Mouse (Mus musculus) forebrain, embryonic 14.5 days (tissue): ENCODE data around the gene Pitpnm2. TPM values are rescaled to one million over a fixed set of nuclear protein-coding genes. Genes with fewer than 3 reads are reported as not detected.

Experiments
- ATAC-seq: fragments of 200-750 bp; cut with Nextera tagmentation; 2 replicates; pipeline ENCODE4 v1.8.0; 2017; ENCODE audit warnings: mild to moderate bottlenecking, moderate library complexity
- DNase-seq: peaks from one replicate; pipeline ENCODE4 v3.0.0-alpha.2; 2015; ENCODE audit warnings: low spot score
- H3K27ac ChIP-seq: fragments of 300-500 bp; sonication (generic); 2 replicates; pipeline ENCODE4 v1.5.1; 2014; ENCODE audit warnings: low read depth, mild to moderate bottlenecking, control low read depth, low read length, moderate library complexity
- H3K27me3 ChIP-seq: fragments of 300-500 bp; sonication (generic); replicated peaks from 2 replicates; pipeline ENCODE4 v1.6.1; 2014; ENCODE audit warnings: low read length, control low read depth, mixed read lengths; ENCODE audit not compliant: control insufficient read depth, insufficient read depth
- H3K36me3 ChIP-seq: fragments of 300-500 bp; sonication (generic); 2 replicates; pipeline ENCODE4 v1.6.1; 2014; ENCODE audit warnings: low read length, control low read depth; ENCODE audit not compliant: control insufficient read depth, insufficient read depth
- H3K4me1 ChIP-seq: fragments of 300-500 bp; sonication (generic); 2 replicates; pipeline ENCODE4 v1.6.1; 2014; ENCODE audit warnings: antibody characterized with exemption, low read length, control low read depth; ENCODE audit not compliant: control insufficient read depth, insufficient read depth
- H3K4me2 ChIP-seq: fragments of 300-500 bp; sonication (generic); 2 replicates; pipeline ENCODE4 v1.6.1; 2014; ENCODE audit warnings: mild to moderate bottlenecking, control low read depth, low read length
- H3K4me3 ChIP-seq: fragments of 300-500 bp; sonication (generic); 2 replicates; pipeline ENCODE4 v1.5.1; 2014; ENCODE audit warnings: low read depth, low read length, control low read depth
- H3K9ac ChIP-seq: fragments of 300-500 bp; sonication (generic); 2 replicates; pipeline ENCODE4 v1.6.1; 2014; ENCODE audit warnings: mild to moderate bottlenecking, low read length, control low read depth, moderate library complexity
- H3K9me3 ChIP-seq: fragments of 300-500 bp; sonication (generic); replicated peaks from 2 replicates; pipeline ENCODE4 v1.6.1; 2016; ENCODE audit warnings: low read length, control low read depth, mixed read lengths; ENCODE audit not compliant: control insufficient read depth
- WGBS: fragments of 180-500 bp; shearing (Covaris S2); extraction: QIAGEN DNeasy Blood & Tissue Kit; methylation state at CpG from one replicate; pipeline ENCODE4 v1.1.7; 2014; 5-methylcytosine and 5-hydroxymethylcytosine counted together
- polyA plus RNA-seq: library from polyadenylated mRNA; unstranded; fragments of >200 nt; fragmentation: Nextera tagmentation; extraction: Ambion mirVana; gene quantifications from 2 replicates; pipeline ENCODE4 v1.2.1, GENCODE M21; 2014

Pitpnm2 gene
- polyA plus RNA-seq, 1 experiment from 2014 or later: 8.5 TPM

DNA sequence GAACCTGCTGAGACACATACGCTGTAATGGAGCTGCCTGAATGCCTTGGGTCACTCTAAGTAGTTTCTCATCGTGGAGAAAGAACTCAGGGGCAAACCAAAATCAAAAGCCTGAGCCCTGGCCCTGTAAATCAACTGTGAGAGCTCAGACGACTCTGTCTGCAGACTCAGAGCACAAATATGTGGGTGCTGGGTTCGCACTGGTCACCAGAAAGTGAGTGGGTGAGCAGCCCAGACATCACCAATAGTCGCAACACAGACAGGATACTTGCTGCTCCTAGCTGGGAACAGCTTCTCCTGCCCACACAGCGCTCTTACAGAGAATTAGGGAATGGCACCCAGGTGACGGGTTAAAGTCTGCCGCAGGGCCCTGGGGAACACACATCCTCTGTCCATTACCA is 4.0 kb upstream of the Pitpnm2 start:
- H3K9ac ChIP-seq: no peak overlapping the region

DNA sequence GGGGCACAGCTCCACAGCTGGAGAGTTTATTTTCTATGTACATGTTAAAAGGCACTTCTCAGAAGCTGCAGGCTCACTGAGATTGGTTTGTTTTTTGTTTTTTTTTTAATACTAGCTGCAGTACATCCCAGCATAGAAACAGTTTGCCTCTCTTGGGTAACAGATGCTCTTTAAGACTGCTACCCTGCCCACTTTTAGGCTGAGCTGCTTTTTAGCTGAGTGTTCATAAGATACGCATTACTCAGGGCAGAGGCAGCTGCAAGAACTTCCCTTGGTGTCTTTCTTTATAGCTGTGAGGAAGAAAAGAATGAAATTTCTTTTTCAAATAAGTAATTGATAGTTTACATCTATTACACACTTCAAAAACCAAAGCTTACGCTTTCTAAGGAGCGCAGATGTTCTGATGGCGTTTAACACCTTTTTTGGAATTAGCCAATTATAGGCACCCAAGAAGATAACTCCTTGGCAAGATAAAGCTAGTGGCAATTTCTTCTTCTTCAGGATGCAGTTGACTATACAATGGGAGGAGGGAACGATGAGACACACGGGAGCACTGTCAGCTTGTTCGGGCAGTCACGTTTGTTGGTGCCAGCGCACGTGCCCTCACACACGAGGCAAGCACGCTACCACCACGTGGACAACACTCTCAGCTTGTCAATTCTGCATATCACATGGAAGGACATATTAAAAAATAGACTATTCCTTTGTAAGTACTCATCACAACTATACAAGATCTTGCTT is 3.2 kb upstream of the Pitpnm2 start:
- no peaks in the 10 kb centered on the region; the same call in 1 of the 2 replicates for H3K4me1 ChIP-seq
- DNase-seq: no peak
- H3K36me3 ChIP-seq: peaks cover 35% of the 10 kb centered on the region
- no peak overlapping the region for H3K4me3 ChIP-seq
- no peak for ATAC-seq
- H3K27ac ChIP-seq: no peak overlapping the region
- no peaks in the 10 kb centered on the region for H3K9me3 ChIP-seq
- H3K27me3 ChIP-seq: no peaks in the 10 kb centered on the region
- H3K9ac ChIP-seq: no peak overlapping the region
- WGBS: 84% methylated on average over 13 of the region's 13 CpGs
- H3K4me2 ChIP-seq: no peak overlapping the region

More for the DNA sequence above, 4.0 kb upstream of the Pitpnm2 start:
- Histone ChIP-seq H3K27ac (no peak overlapping the region), H3K27me3 (no peaks in the 10 kb centered on the region), H3K4me3 (no peak overlapping the region), H3K9me3 (no peaks in the 10 kb centered on the region), H3K4me1 (no peaks in the 10 kb centered on the region), H3K4me2 (no peak overlapping the region), H3K36me3 (peaks cover 43% of the 10 kb centered on the region)
- DNase-seq (no peak), ATAC-seq (no peak)
- 85% methylated on average over 8 of the region's 8 CpGs for WGBS

DNA sequence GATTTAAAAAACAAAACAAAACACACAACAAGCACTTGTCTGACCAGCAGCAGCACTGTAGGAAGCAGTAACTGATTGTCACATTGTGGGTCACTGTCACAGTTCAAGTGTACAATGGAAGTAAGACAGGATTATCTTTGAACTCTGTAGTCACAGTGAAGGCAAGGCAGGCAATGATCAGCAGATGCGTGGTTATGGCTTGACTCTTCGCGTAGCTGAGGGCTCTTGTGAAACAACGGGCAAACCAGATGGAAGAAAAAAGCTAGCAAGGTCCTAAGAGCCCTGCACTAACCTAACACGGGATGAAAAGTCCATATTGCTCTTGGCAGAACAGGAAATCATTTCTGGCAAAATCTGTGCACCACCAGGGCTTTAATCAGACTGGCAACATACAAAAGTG is 1.5 kb upstream of the Pitpnm2 start:
- Histone ChIP-seq H3K9ac (no peak overlapping the region), H3K4me1 (no peaks in the 10 kb centered on the region; the same call in 1 of the 2 replicates), H3K9me3 (no peaks in the 10 kb centered on the region), H3K4me3 (no peak overlapping the region), H3K36me3 (peaks cover 19% of the 10 kb centered on the region), H3K27me3 (no peaks in the 10 kb centered on the region), H3K27ac (no peak overlapping the region), H3K4me2 (no peak overlapping the region)
- no peak for ATAC-seq
- 85% methylated on average over 5 of the region's 5 CpGs for WGBS
- no peak for DNase-seq

DNA sequence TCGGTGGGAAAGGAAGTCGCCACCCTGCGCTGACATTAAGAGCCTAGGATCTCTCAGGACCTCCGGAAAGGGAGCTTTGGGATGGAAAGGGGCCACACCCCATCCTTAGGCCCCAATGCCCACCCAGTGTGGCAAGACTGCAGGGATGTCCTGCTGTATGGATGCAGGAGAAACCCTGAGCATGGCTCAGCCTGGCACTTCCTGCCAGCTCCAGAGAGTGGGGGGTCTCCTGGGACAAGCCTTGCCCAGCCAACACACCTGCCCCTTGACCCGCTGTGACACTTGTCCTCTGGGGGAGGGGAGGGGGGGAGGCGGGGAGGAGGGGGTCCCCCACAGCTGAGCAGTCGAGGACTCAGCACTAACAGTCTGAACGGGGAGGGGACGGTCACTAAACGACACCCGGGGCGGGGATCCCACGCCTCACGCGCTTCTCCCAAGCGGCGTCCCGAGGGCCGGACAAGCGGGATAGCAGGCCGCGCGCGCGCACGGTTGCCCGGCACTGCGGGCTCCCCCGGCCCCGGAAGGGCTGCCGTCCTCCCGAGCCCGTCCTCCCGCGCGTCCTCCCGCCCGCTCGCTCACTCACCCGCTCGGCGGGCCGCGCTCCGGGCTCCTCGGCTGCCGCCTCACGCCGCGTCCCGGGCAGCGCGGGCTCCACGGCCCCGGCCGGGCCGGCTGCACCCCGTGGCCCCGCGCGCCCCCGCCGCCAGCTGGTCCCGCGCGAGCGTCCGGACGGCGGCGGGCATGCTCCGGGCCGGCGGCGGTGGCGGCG is 531 bp downstream of the Pitpnm2 start:
- ATAC-seq: peak; percentile 65
- no peaks in the 10 kb centered on the region for H3K27me3 ChIP-seq
- DNase-seq: peak; percentile 45
- peaks cover 7% of the 10 kb centered on the region for H3K36me3 ChIP-seq
- peak overlapping the region; percentile 80 for H3K9ac ChIP-seq
- H3K27ac ChIP-seq: peak overlapping the region; percentile 58; the same call in 1 of the 2 replicates
- peak overlapping the region; percentile 82 for H3K4me2 ChIP-seq
- no peaks in the 10 kb centered on the region; the same call in 1 of the 2 replicates for H3K4me1 ChIP-seq
- WGBS: 1% methylated on average over 29 of the region's 77 CpGs
- H3K9me3 ChIP-seq: no peaks in the 10 kb centered on the region
- peak overlapping the region; percentile 55 for H3K4me3 ChIP-seq

DNA sequence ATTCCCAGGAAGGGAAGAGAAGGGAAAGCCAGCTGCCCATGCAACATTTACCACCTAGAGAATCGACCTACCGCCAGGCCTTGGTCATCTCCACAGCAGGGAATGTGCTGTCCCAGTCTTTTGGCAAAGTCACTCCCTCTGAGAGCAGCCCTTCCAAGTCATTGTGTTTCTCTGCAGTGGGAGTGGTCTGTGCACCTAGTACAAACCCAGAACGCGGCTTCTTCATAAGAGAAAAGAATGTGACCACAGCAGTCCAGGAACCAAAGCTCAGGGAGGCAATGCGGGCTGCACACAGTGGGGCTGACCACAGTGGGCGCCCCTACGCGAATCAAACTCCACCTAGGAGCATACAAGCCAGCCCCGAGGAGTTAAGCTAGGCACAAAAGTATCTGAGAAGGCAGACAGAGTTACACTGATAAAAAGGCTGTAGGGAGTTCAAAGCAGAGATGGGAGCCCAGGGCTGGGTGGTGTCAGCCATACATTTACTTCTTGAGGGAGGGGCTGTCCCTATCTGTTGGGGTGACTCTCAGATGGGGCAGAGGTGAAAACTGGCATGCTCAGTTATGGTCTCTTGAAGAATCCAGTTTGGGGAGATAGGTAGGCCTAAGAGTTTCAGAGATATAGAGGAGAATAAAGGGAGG is 1.5 kb downstream of the Pitpnm2 start:
- peak overlapping the region; percentile 55 for H3K4me3 ChIP-seq
- H3K4me2 ChIP-seq: peak overlapping the region; percentile 82
- H3K4me1 ChIP-seq: no peaks in the 10 kb centered on the region; the same call in 1 of the 2 replicates
- H3K27ac ChIP-seq: no peak overlapping the region
- no peaks in the 10 kb centered on the region for H3K9me3 ChIP-seq
- H3K36me3 ChIP-seq: no peaks in the 10 kb centered on the region
- H3K9ac ChIP-seq: no peak overlapping the region
- 26% methylated on average over 9 of the region's 9 CpGs for WGBS
- DNase-seq (no peak), ATAC-seq (no peak)
- no peaks in the 10 kb centered on the region for H3K27me3 ChIP-seq

DNA sequence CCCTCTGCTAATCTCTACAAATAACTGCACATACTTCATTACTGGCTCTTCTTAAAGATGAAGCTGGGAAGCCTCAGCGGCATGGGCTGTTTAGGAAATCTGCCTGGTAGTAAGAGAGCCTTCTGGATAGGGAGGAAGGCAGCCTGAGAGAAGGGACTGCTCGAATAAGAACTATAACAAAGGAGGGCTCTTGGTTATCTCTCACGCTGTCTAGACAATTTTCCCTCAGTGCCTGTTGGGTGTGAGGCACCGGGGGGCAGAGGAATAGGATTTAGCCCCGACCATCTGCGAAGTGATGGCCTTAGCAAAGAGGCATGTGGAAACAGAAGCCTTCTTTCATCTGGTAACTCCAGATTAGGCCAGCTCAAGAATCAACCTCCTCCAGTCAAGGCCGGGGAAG is 2.3 kb downstream of the Pitpnm2 start:
- Histone ChIP-seq H3K4me2 (peak overlapping the region; percentile 82; the same call in 1 of the 2 replicates), H3K4me3 (no peak overlapping the region), H3K27me3 (no peaks in the 10 kb centered on the region), H3K36me3 (no peaks in the 10 kb centered on the region), H3K27ac (no peak overlapping the region), H3K9me3 (no peaks in the 10 kb centered on the region), H3K4me1 (no peaks in the 10 kb centered on the region; the same call in 1 of the 2 replicates), H3K9ac (no peak overlapping the region)
- 39% methylated on average over 7 of the region's 7 CpGs for WGBS
- DNase-seq (no peak), ATAC-seq (no peak)

DNA sequence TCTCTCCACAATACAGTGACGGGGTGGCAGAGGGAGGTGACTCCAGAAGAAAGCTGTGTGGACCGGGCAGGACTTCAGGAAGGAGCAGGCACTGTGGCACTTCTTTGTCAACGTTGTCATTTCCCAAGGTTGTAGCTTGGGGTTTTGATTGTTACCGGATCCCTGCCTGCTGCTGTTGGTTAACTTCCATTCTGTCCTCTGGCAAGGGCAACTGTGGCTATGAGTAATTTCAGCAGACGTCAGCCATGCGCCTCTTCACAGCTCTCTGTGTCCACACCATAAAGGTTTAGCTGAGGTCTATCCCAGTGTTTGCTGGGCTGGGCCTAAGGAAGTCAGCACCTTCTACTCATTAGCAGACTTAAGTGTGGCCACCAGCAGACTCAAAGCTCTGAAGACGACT is 4.7 kb downstream of the Pitpnm2 start:
- WGBS: over 99% methylated on average over 7 of the region's 7 CpGs
- Histone ChIP-seq H3K4me3 (no peak overlapping the region), H3K9ac (no peak overlapping the region), H3K36me3 (no peaks in the 10 kb centered on the region), H3K9me3 (no peaks in the 10 kb centered on the region), H3K4me2 (no peak overlapping the region), H3K4me1 (peaks cover 15% of the 10 kb centered on the region), H3K27ac (no peak overlapping the region), H3K27me3 (no peaks in the 10 kb centered on the region)
- no peak for DNase-seq
- ATAC-seq: no peak

DNA sequence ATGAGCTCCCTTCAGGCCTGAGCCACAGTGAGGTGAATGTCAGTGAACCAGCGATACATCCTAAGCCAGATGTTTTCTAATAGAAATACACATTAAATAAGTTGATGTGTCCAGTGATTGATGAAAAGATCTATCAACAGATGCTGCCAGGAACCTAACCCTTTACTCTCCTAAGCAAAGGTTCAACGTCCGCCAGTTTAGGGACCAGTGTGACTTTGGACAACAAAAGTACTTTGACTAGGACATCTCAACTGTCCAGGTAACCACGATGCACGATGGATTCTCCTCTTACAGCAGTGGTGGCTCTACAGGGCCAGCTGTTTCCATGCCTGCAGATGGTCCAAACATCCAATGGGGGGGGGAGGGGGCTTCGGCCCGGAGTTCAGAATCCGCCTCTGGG is 5.1 kb downstream of the Pitpnm2 start:
- Histone ChIP-seq H3K4me2 (no peak overlapping the region), H3K4me1 (peaks cover 15% of the 10 kb centered on the region), H3K4me3 (no peak overlapping the region), H3K36me3 (no peaks in the 10 kb centered on the region), H3K9ac (no peak overlapping the region), H3K27ac (no peak overlapping the region), H3K27me3 (no peaks in the 10 kb centered on the region), H3K9me3 (no peaks in the 10 kb centered on the region)
- WGBS: 98% methylated on average over 8 of the region's 8 CpGs
- no peak for ATAC-seq
- DNase-seq: no peak
